Mouse (Mus musculus) frontal cortex, postnatal 10 days (tissue): ENCODE measurements around the gene Pcdh9.

ENCODE experiments used
- DNase-seq, 2 experiments: peaks; one replicate each; pipeline ENCODE4 v3.0.0; 2022; ENCODE audit warnings: low spot score in 2 of 2, mixed read lengths in 1 of 2

Pcdh9 gene

GRCm38 (mm10) chr14:93381163-93381562 lies 509.3 kb downstream of the Pcdh9 start:
- DNase-seq = peak in 1 of 2 experiments; percentile 21

GRCm38 (mm10) chr14:93380757-93381156 lies 509.7 kb downstream of the Pcdh9 start:
- DNase-seq = no peak

GRCm38 (mm10) chr14:93376159-93376558 lies 514.3 kb downstream of the Pcdh9 start:
- DNase-seq = no peak

GRCm38 (mm10) chr14:93374181-93374580 lies 516.3 kb downstream of the Pcdh9 start:
- DNase-seq = no peak

- no peak for DNase-seq
These were observed 536.3 kb downstream of the Pcdh9 start for GRCm38 (mm10) chr14:93354150-93354549.

- peak in 1 of 2 experiments; percentile 6 for DNase-seq
These were observed 539.6 kb downstream of the Pcdh9 start for GRCm38 (mm10) chr14:93350906-93351305.

GRCm38 (mm10) chr14:93349166-93349565 lies 541.3 kb downstream of the Pcdh9 start:
- no peak for DNase-seq

- no peak for DNase-seq
These were observed 543.4 kb downstream of the Pcdh9 start for GRCm38 (mm10) chr14:93347031-93347430.

GRCm38 (mm10) chr14:93342781-93343180 lies 547.7 kb downstream of the Pcdh9 start:
- no peak for DNase-seq

GRCm38 (mm10) chr14:93341390-93341789 lies 549.1 kb downstream of the Pcdh9 start:
- no peak for DNase-seq

GRCm38 (mm10) chr14:93329247-93329646 lies 561.2 kb downstream of the Pcdh9 start:
- no peak for DNase-seq

- DNase-seq = no peak
These were observed 573.1 kb downstream of the Pcdh9 start for GRCm38 (mm10) chr14:93317393-93317792.

GRCm38 (mm10) chr14:93288361-93288760 lies 602.1 kb downstream of the Pcdh9 start:
- DNase-seq = no peak

- no peak for DNase-seq
These were observed 602.8 kb downstream of the Pcdh9 start for GRCm38 (mm10) chr14:93287642-93288041.

- DNase-seq = no peak
These were observed 605.3 kb downstream of the Pcdh9 start for GRCm38 (mm10) chr14:93285136-93285535.

- no peak for DNase-seq
These were observed 606.5 kb downstream of the Pcdh9 start for GRCm38 (mm10) chr14:93284009-93284408.

GRCm38 (mm10) chr14:93275661-93276060 lies 614.8 kb downstream of the Pcdh9 start:
- no peak for DNase-seq

GRCm38 (mm10) chr14:93274767-93275166 lies 615.7 kb downstream of the Pcdh9 start:
- no peak for DNase-seq

GRCm38 (mm10) chr14:93253411-93253810 lies 637.1 kb downstream of the Pcdh9 start:
- DNase-seq = no peak

- no peak for DNase-seq
These were observed 650.2 kb downstream of the Pcdh9 start for GRCm38 (mm10) chr14:93240263-93240662.

GRCm38 (mm10) chr14:93234333-93234732 lies 656.1 kb downstream of the Pcdh9 start:
- DNase-seq = no peak

- DNase-seq = no peak
These were observed 656.9 kb downstream of the Pcdh9 start for GRCm38 (mm10) chr14:93233599-93233998.

GRCm38 (mm10) chr14:93214846-93215245 lies 675.6 kb downstream of the Pcdh9 start:
- DNase-seq = peak; percentile 81 to 86

GRCm38 (mm10) chr14:93199791-93200190 lies 690.7 kb downstream of the Pcdh9 start:
- DNase-seq = no peak
